Mouse (Mus musculus): ENCODE results near the gene Hoxc8. TPM values are rescaled to one million over a fixed set of nuclear protein-coding genes. Genes with fewer than 3 reads are reported as not detected.

The Hoxc8 gene
- polyA plus RNA-seq (2012), result 0.02 TPM in 1 of 2 replicates, not detected in the other

DNA sequence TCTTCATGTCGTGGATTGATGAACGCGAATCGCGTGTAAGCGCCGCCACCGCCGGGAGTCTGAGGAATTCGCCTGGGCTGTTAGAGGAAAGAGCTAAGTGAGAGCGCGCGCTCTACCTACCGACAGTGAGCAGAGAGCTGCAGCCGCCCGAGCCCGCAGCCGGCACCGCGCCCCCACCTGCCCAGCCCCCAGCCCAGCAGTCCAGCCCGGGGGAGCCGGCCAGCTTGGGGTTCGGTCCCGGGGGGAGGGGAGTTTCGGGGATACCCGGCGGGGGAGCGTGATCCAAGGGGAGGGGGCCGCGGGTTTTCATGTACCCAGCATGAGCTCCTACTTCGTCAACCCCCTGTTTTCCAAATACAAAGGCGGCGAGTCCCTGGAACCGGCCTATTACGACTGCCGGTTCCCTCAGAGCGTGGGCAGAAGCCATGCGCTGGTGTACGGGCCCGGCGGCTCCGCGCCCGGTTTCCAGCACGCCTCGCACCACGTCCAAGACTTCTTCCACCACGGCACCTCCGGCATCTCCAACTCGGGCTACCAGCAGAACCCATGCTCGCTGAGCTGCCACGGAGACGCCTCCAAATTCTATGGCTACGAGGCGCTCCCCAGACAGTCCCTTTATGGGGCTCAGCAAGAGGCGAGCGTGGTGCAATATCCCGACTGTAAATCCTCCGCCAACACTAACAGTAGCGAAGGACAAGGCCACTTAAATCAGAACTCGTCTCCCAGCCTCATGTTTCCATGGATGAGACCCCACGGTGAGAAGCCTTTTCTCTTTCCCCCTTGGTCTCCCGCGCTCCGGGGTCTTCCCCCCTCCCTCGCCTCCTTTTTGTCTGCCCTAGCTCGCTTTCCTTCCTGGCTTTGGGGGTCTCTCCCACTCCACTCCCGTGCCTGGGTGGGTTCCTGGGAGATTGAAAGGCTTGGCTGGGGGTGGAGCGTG is at the start of gene Hoxc8:
Gene Hoxc8 (plus strand): TSS at position 147 of the 937 bp plus-strand sequence.
- Histone ChIP-seq H3K27me3 (ENCODE audit: control insufficient read depth) (peaks cover 100% of the 10 kb centered on the region), H3K9me3 (ENCODE audit: control insufficient read depth, low read length) (no peaks in the 10 kb centered on the region), H3K4me3 (replicated peaks) (no peak within 1 kb of the TSS), H3K36me3 (ENCODE audit: control insufficient read depth) (no peaks in the 10 kb centered on the region), H3K4me1 (ENCODE audit: control insufficient read depth) (no peaks in the 10 kb centered on the region)
- no peak for TF ChIP-seq TAL1 (IDR thresholded peaks at IDR 0.05; ENCODE audit: low read length)
- no peak for TF ChIP-seq GATA1 (IDR thresholded peaks at IDR 0.05; ENCODE audit: low read length)

DNA sequence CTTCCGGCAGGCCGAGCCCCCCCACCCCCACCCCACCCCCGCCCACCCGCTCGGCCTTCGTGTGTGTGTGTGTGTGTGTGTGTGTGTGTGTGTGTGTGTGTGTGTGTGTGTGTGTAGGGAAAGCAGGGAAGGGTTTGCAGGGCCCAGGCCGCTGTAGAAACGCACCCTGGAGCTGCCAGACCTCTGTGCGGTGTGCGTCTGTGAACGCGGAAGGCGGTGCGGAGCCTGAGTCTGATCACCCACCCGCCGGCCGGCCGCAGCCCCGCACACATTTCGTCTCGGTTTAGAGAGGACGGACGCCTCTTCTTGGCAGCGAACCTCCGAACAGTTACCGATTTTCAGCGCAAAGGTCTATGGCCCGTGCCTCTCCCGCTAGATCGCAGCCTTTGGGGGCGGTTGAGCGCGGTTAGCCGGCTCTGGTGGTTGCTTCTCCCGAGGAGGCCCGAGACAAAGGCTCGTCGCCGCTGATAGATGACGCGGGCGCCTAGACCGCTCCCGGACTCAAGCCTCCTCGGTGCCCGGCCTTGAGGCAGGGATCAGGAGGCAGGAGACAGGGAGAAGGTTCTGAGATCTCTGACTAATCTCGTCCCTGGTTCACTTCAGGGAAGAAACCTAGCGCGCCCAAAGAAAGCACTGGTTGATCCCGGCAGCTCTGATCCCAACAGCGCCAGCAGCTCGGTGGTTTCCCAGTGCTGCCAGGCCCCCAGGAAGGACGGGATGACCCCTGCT is 47.5 kb upstream of the Hoxc8 start:
- H3K4me1 ChIP-seq (ENCODE audit: control insufficient read depth), result no peaks in the 10 kb centered on the region
- peaks cover 99% of the 10 kb centered on the region for H3K27me3 ChIP-seq (ENCODE audit: control insufficient read depth)
- no peak overlapping the region for H3K4me3 ChIP-seq (replicated peaks)
- H3K9me3 ChIP-seq (ENCODE audit: control insufficient read depth, low read length), result no peaks in the 10 kb centered on the region
- H3K36me3 ChIP-seq (ENCODE audit: control insufficient read depth), result no peaks in the 10 kb centered on the region
- TF ChIP-seq GATA1 (IDR thresholded peaks at IDR 0.05; ENCODE audit: low read length) (no peak), TAL1 (IDR thresholded peaks at IDR 0.05; ENCODE audit: low read length) (no peak)

DNA sequence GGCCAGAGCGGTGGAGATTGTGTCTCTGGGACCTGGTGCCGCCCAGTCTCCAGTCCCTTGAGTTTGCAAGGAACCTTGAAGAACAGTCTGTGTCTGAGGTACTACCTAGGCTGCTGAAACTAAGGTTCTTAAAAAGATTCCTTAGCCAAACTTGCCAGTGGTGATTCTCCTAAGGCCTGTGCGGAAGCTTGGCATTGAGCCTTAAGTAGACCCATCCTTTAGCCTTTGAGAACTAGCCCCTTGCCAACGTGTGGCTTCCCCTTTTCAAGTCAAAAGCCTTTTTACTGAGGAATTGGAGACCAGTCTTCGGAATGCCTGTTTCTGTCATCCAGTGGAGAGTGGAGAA is 47.0 kb upstream of the Hoxc8 start:
- no peak overlapping the region for H3K4me3 ChIP-seq (replicated peaks)

DNA sequence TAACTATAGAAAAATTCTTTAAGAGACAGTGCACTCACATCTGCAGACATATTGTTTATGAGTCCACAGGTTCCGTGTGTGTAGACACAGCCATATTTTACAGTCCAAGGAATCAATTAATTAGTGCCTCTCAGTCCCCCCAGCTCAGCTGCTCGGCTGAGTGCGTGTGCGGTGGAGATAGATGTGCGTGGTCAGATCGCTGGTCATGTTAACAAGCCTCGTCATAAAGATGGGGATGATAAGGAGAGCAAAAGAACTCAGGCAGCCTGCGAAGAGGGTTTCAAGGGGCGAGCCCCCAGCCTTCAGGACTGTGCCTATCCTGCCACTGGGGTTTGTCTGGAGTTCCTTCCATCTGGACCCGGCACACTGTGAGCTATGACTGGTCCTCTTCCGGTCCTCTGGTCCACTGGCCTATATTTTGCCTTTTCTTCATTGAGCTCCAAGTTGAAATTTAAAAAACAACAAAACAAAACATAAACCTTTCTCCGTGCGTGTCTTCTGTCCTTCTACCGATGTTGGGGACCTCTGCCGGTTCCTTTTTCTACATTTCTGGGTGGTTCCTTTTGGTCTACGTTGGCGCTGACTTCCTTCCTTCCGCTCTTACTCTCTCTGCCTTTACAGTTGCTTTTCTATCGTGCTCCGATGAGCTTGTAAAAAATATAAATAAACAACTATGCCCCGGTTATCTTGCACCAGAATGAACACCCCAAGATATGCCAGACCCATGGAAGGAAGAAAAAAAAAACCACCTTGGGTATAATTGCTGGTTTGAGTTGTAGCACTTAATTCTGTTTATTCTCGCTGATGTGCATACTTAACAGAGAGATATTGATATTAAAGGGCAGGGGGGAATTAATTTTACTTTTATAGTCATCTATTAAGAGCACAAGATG is 45.0 kb upstream of the Hoxc8 start:
- Histone ChIP-seq H3K4me3 (replicated peaks) (no peak overlapping the region), H3K36me3 (ENCODE audit: control insufficient read depth) (no peaks in the 10 kb centered on the region), H3K9me3 (ENCODE audit: control insufficient read depth, low read length) (no peaks in the 10 kb centered on the region; the same call in 1 of the 2 replicates), H3K4me1 (ENCODE audit: control insufficient read depth) (no peaks in the 10 kb centered on the region), H3K27me3 (ENCODE audit: control insufficient read depth) (peaks cover 99% of the 10 kb centered on the region)
- TF ChIP-seq TAL1 (IDR thresholded peaks at IDR 0.05; ENCODE audit: low read length) (no peak), GATA1 (IDR thresholded peaks at IDR 0.05; ENCODE audit: low read length) (no peak)

More for the DNA sequence above, 47.0 kb upstream of the Hoxc8 start:
- Histone ChIP-seq H3K9me3 (ENCODE audit: control insufficient read depth, low read length) (no peaks in the 10 kb centered on the region), H3K4me1 (ENCODE audit: control insufficient read depth) (no peaks in the 10 kb centered on the region), H3K27me3 (ENCODE audit: control insufficient read depth) (peaks cover 99% of the 10 kb centered on the region), H3K36me3 (ENCODE audit: control insufficient read depth) (no peaks in the 10 kb centered on the region)
- TF ChIP-seq GATA1 (IDR thresholded peaks at IDR 0.05; ENCODE audit: low read length) (no peak), TAL1 (IDR thresholded peaks at IDR 0.05; ENCODE audit: low read length) (no peak)

DNA sequence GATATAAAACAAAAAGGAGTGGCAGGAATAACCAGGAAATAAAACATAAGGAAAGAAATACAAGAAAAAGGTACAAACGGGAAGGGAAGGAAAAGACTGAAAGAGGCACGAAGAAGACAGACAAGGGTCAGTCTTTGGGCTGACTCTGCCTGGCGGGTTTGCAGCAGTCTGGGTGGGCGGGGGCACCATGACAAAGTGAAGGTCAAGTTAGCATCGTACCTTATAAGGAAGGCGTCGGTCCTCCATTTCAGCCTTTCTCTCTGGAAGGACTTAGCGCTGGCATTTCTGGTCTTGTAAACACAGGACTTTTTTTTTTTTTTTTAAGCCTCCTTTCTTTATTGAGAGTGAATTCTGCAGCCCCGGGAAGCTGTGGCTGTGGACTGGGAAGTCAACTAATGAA is 43.1 kb upstream of the Hoxc8 start:
- H3K4me1 ChIP-seq (ENCODE audit: control insufficient read depth), result no peaks in the 10 kb centered on the region
- H3K27me3 ChIP-seq (ENCODE audit: control insufficient read depth), result peaks cover 99% of the 10 kb centered on the region
- no peaks in the 10 kb centered on the region; the same call in 1 of the 2 replicates for H3K9me3 ChIP-seq (ENCODE audit: control insufficient read depth, low read length)
- TF ChIP-seq GATA1 (IDR thresholded peaks at IDR 0.05; ENCODE audit: low read length) (no peak), TAL1 (IDR thresholded peaks at IDR 0.05; ENCODE audit: low read length) (no peak)
- no peaks in the 10 kb centered on the region for H3K36me3 ChIP-seq (ENCODE audit: control insufficient read depth)
- H3K4me3 ChIP-seq (replicated peaks), result no peak overlapping the region

DNA sequence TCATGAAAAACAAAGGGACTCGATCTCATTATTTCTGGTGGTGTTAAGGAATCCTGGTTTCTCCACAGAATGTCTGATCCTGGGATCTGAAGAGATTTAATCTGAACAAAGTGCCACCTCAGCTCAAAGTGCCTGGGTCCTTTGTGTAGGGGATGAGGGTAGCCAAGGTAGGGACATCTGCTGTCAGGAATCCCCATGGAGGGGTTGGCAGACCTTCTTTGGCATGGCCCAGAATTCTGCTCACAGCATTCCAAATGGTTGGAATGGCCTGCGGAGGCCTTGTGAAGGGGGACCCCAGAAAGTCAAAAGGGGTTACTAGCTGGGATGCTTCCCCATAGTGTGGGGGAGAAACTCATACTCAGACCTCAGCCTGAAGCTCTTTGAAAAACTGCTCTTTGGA is 41.6 kb upstream of the Hoxc8 start:
- H3K4me3 ChIP-seq (replicated peaks), result no peak overlapping the region
- no peaks in the 10 kb centered on the region; the same call in 1 of the 2 replicates for H3K9me3 ChIP-seq (ENCODE audit: control insufficient read depth, low read length)
- H3K27me3 ChIP-seq (ENCODE audit: control insufficient read depth), result peaks cover 100% of the 10 kb centered on the region
- TF ChIP-seq GATA1 (IDR thresholded peaks at IDR 0.05; ENCODE audit: low read length), result no peak
- no peak for TF ChIP-seq TAL1 (IDR thresholded peaks at IDR 0.05; ENCODE audit: low read length)
- no peaks in the 10 kb centered on the region for H3K36me3 ChIP-seq (ENCODE audit: control insufficient read depth)
- H3K4me1 ChIP-seq (ENCODE audit: control insufficient read depth), result no peaks in the 10 kb centered on the region

DNA sequence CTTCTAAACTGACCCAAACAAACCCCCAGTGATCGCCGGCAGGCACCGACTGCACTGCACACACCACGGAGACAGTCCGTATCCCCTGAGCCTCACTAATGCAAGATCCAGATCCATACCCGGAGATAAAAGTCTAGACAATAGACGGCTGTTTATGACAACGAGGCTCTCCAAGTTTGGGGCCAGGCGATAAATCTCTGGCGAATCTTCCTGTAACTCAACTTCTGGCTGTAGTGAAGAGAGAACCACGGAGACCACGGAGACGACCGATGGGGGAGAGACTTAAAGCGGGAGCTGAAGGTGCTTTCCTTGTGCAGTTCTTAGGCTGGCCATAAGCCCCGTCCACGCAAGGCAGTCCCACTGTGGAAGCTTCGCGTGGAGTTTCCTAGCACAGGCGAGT is 40.7 kb upstream of the Hoxc8 start:
- H3K27me3 ChIP-seq (ENCODE audit: control insufficient read depth), result peaks cover 100% of the 10 kb centered on the region
- H3K4me3 ChIP-seq (replicated peaks), result no peak overlapping the region
- no peak for TF ChIP-seq GATA1 (IDR thresholded peaks at IDR 0.05; ENCODE audit: low read length)
- TF ChIP-seq TAL1 (IDR thresholded peaks at IDR 0.05; ENCODE audit: low read length), result no peak
- peaks cover 3% of the 10 kb centered on the region; the same call in 1 of the 2 replicates for H3K9me3 ChIP-seq (ENCODE audit: control insufficient read depth, low read length)
- no peaks in the 10 kb centered on the region for H3K4me1 ChIP-seq (ENCODE audit: control insufficient read depth)
- H3K36me3 ChIP-seq (ENCODE audit: control insufficient read depth), result no peaks in the 10 kb centered on the region

DNA sequence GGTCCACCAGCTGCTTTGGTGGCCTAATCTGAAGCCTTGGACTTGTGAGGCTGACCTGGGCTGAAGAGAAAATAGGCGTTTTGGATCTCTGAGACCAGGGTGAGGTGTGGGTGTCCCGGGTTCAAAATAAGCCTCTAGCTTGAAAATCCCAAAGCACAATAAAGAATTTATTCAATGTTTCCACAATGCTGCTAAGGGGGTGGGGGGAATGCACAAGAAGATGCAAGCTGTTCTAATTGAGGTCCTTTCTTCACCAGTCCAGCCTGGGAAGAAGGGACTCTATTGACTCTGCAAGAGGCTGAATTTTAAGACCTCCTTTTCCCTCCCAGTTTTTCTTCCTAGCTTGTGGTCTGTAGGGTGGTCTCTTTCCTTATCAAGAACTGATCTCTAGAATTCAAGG is 39.5 kb upstream of the Hoxc8 start:
- Histone ChIP-seq H3K4me1 (ENCODE audit: control insufficient read depth) (no peaks in the 10 kb centered on the region), H3K4me3 (replicated peaks) (no peak overlapping the region), H3K9me3 (ENCODE audit: control insufficient read depth, low read length) (peaks cover 5% of the 10 kb centered on the region; the same call in 1 of the 2 replicates), H3K36me3 (ENCODE audit: control insufficient read depth) (no peaks in the 10 kb centered on the region), H3K27me3 (ENCODE audit: control insufficient read depth) (peaks cover 100% of the 10 kb centered on the region)
- TF ChIP-seq TAL1 (IDR thresholded peaks at IDR 0.05; ENCODE audit: low read length), result no peak
- TF ChIP-seq GATA1 (IDR thresholded peaks at IDR 0.05; ENCODE audit: low read length), result no peak

All from erythroblast, embryonic 14.5 days (primary cell).